Mouse (Mus musculus) intestine, embryonic 16.5 days (tissue): ENCODE measurements around the gene Hax1. TPM values are rescaled to one million over a fixed set of nuclear protein-coding genes. Genes with fewer than 3 reads are reported as not detected.

Experiments
- ATAC-seq: fragments of 200-750 bp; cut with Nextera tagmentation; 2 replicates; pipeline ENCODE4 v1.8.0; 2017; ENCODE audit warnings: moderate TSS enrichment, moderate library complexity
- H3K27ac ChIP-seq: fragments of 300-500 bp; sonication (generic); 2 replicates; pipeline ENCODE4 v1.5.1; 2014; ENCODE audit warnings: mild to moderate bottlenecking, low read length
- H3K27me3 ChIP-seq: fragments of 300-500 bp; sonication (generic); replicated peaks from 2 replicates; pipeline ENCODE4 v1.6.1; 2014; ENCODE audit warnings: low read length, control low read depth, mixed read lengths; ENCODE audit not compliant: control insufficient read depth, insufficient read depth
- H3K36me3 ChIP-seq: fragments of 300-500 bp; sonication (generic); 2 replicates; pipeline ENCODE4 v1.6.1; 2014; ENCODE audit warnings: low read length, control low read depth; ENCODE audit not compliant: control insufficient read depth, insufficient read depth
- H3K4me1 ChIP-seq: fragments of 300-500 bp; sonication (generic); 2 replicates; pipeline ENCODE4 v1.6.1; 2014; ENCODE audit warnings: low read length, control low read depth, mixed read lengths; ENCODE audit not compliant: control insufficient read depth, insufficient read depth
- H3K4me2 ChIP-seq: fragments of 300-500 bp; sonication (generic); 2 replicates; pipeline ENCODE4 v1.6.1; 2014; ENCODE audit warnings: low read depth, low read length, control low read depth
- H3K4me3 ChIP-seq: fragments of 300-500 bp; sonication (generic); 2 replicates; pipeline ENCODE4 v1.5.1; 2014; ENCODE audit warnings: mild to moderate bottlenecking, low read length
- H3K9ac ChIP-seq: fragments of 300-500 bp; sonication (generic); 2 replicates; pipeline ENCODE4 v1.6.1; 2014; ENCODE audit warnings: low read depth, low read length
- H3K9me3 ChIP-seq: fragments of 300-500 bp; sonication (generic); 2 replicates; pipeline ENCODE4 v1.6.1; 2016; ENCODE audit warnings: low read length, control low read depth; ENCODE audit not compliant: control insufficient read depth
- WGBS: fragments of 180-500 bp; shearing (Covaris S2); extraction: QIAGEN DNeasy Blood & Tissue Kit; methylation state at CpG from one replicate; pipeline ENCODE4 v1.1.7; 2014; 5-methylcytosine and 5-hydroxymethylcytosine counted together
- polyA plus RNA-seq: library from polyadenylated mRNA; unstranded; fragments of >200 nt; fragmentation: Nextera tagmentation; extraction: Ambion mirVana; gene quantifications from 2 replicates; pipeline ENCODE4 v1.2.1, GENCODE M21; 2015

Hax1 gene
- polyA plus RNA-seq, 1 experiment from 2014 or later = 135 TPM

DNA sequence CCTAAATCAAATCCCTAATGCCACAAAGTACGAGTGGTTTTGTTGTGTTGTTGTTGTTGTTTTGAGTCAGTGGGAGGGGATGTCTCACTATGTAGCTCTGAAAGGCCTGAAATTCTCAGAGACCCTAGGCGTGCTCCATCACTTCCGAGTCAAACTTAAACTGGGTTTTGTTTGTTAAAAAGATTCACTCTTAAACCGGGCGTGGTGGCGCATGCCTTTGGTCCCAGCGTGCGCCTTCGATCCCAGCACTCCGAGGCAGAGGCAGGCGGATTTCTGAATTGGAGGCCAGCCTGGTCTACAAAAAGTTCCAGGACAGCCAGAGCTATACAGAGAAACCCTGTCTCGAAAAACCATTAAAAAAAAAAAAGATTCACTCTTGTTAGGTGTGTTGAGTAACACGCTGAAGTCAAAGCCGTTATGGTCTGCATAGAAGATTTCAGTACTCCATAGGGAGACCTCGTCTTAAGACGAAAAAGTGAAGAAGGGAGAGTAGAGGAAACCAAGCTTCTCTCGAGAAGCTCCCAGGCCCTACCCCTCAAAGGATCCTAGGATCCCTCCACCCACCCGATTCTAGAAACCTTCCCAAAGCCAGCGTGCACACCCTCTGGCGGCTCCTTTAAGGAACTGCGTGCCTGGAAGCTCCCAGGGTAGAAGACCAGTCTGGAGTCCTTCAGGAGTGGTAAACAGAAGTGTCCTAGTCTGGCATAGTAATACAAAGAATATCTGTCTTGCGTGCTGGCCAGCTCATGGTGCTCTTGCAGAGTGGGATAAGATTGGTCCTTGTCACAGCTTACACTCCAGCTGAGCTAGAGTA is 34.4 kb downstream of the Hax1 start:
- H3K36me3 ChIP-seq = no peaks in the 10 kb centered on the region
- no peak for ATAC-seq

DNA sequence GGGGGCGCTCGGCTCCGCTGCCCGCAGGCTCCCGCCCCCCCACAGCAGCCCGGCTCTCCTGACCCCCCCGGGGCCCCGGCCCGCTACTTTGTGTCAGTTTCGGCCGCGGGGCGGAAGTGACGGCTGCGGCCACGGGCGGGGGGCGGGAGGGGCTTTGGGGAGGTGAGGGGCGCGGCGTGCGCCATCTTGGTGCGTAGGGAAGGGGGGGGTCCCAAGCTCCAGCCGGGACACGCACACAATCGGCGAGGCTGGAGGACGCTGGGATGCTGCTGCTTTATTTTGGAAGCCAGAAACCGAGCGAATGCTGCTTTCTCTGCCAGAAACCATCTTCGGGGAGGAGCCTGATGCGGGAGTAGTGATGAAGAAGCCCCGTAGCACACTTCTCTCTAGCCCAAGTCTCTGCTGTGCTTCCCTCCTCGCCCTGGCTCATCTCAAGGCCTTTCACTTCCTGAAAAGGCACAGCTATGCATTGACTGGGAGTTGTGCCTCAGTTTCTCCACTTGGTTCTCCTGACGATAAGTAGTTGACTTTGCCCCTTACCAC is 35.3 kb downstream of the Hax1 start, which contains the start of gene Atp8b2:
Gene Atp8b2 (minus strand): TSS at position 288 of the 543 bp plus-strand sequence.
- under 1% methylated on average over 22 of the region's 35 CpGs for WGBS
- ATAC-seq = peak; percentile 53
- peak within 1 kb of the TSS; percentile 79 for H3K4me3 ChIP-seq

More for the DNA sequence above, 34.4 kb downstream of the Hax1 start:
- 22% methylated on average over 22 of the region's 22 CpGs for WGBS
- H3K4me2 ChIP-seq = peak overlapping the region; percentile 99
- peaks cover 25% of the 10 kb centered on the region for H3K4me1 ChIP-seq
- H3K9ac ChIP-seq = peak overlapping the region; percentile 89
- H3K27me3 ChIP-seq = no peaks in the 10 kb centered on the region
- peak overlapping the region; percentile 95 for H3K27ac ChIP-seq
- H3K9me3 ChIP-seq = no peaks in the 10 kb centered on the region
- H3K4me3 ChIP-seq = peak overlapping the region; percentile 79

DNA sequence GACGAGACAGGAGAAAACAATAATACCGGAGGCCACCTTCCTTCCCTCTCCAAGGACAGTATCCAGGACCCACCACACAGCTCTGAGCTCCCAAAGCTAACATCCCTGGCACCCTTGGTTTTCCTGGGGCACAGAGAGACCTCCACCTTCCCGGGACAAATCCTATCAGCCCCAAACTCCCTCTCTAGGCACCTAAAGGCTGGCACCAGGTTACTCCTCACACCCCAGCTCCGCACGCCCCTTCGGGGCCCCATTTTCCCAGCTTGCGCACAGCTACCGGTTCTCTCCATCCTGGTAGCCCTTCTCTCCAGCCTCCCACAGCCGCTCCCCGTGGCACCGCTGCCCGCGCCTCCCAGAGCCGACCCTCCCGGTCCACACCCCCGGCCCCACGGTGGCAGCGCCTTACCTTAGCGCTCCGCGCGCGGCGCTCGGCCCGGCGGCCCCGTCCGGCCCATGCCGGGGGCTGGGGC is 35.8 kb downstream of the Hax1 start:
- ATAC-seq = no peak; the same call in 1 of the 2 replicates
- H3K4me2 ChIP-seq = peak overlapping the region; percentile 99
- no peaks in the 10 kb centered on the region for H3K9me3 ChIP-seq
- peaks cover 25% of the 10 kb centered on the region for H3K4me1 ChIP-seq
- WGBS = under 1% methylated on average over 30 of the region's 30 CpGs
- no peaks in the 10 kb centered on the region for H3K27me3 ChIP-seq
- no peaks in the 10 kb centered on the region for H3K36me3 ChIP-seq
- H3K27ac ChIP-seq = peak overlapping the region; percentile 95
- peak overlapping the region; percentile 79 for H3K4me3 ChIP-seq
- peak overlapping the region; percentile 89 for H3K9ac ChIP-seq

More for the DNA sequence above, 35.3 kb downstream of the Hax1 start, which contains the start of gene Atp8b2:
- no peaks in the 10 kb centered on the region for H3K27me3 ChIP-seq
- peak within 1 kb of the TSS; percentile 95 for H3K27ac ChIP-seq
- H3K4me2 ChIP-seq = peak within 1 kb of the TSS; percentile 99
- H3K9me3 ChIP-seq = no peaks in the 10 kb centered on the region
- peak within 1 kb of the TSS; percentile 89 for H3K9ac ChIP-seq
- H3K4me1 ChIP-seq = peaks cover 25% of the 10 kb centered on the region
- H3K36me3 ChIP-seq = no peaks in the 10 kb centered on the region

DNA sequence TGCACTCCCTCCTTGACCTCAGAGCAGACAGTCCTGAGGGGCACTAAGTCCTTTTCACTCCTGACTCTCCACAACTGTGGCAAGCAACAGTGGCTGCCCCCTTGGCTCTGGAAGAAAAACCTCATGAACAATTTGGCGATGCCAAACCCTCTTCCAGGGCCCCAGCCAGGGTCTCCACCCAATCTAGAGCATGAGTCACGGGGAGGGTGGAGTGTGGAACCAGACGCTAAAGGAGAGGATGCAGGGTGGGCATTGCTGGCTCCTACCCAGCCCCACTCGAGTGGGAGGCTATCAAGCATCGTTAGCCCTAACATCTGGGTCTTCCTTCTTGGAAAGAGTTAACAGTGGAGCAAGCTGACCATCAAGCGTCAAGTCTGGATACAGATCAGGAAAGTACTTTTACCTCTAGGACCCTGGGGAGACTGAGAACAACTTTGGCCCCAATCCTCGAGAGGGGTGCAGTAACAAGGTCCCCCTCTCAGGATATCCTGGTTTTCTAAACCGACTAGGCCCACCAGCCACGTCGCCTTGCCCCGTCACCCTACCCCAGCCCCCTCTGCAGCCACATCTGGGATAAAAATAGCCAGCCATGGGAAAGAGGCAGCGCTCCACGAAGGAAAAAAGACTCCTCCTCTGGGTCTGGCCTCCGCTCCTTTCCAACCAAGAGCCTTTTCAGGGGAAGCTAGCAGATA is 36.4 kb downstream of the Hax1 start:
- Histone ChIP-seq H3K36me3 (no peaks in the 10 kb centered on the region), H3K9me3 (no peaks in the 10 kb centered on the region), H3K4me3 (peak overlapping the region; percentile 79), H3K27me3 (no peaks in the 10 kb centered on the region), H3K4me1 (peaks cover 25% of the 10 kb centered on the region), H3K27ac (peak overlapping the region; percentile 95), H3K9ac (peak overlapping the region; percentile 89), H3K4me2 (peak overlapping the region; percentile 99)
- ATAC-seq = no peak
- whole genome bisulfite sequencing = 11% methylated on average over 14 of the region's 14 CpGs

DNA sequence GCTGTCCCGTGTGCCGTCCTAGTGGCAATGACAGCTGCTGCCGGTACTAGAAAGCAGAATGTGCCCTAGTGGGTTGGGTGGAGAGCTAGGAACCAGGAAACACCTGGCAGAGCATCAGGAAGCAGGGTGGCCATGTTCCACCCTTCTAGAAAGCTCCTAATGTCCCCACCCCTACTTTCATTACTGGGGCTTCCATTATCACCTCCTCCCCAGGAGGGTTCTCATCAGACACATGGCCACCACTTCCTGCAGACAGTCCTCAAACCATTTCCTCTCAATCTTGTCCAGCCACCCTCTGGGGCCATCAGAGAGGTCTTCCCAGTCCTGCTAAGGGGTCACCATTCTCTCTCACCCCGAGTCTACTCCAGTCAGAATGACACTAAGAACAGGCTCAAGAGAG is 37.1 kb downstream of the Hax1 start:
- WGBS = 54% methylated on average over 4 of the region's 4 CpGs

DNA sequence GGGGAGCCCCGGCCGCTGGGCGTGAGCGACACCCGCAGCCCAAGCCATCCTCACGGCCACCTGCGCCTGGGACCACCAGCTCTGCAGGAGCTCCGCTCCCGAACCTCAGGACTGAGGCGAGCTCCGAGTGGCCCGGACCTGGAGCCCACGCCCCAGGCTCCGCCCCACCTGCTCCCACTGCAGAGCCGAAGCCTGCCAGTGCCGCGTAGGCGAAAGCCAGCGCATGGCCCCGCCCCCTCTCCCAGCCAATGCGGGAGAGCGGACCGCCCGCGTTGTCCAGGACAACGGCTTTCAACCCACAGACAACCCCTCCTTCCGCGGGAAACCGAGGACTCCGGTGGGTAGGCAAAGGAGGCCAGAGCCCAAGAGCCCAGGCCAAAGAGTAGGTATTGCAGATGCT is 38.1 kb downstream of the Hax1 start:
- Histone ChIP-seq H3K4me2 (peak overlapping the region; percentile 99), H3K4me3 (peak overlapping the region; percentile 68), H3K27ac (no peak overlapping the region), H3K36me3 (no peaks in the 10 kb centered on the region), H3K4me1 (peaks cover 25% of the 10 kb centered on the region), H3K9ac (peak overlapping the region; percentile 77), H3K27me3 (no peaks in the 10 kb centered on the region), H3K9me3 (no peaks in the 10 kb centered on the region)
- ATAC-seq = peak; percentile 90
- under 1% methylated on average over 30 of the region's 30 CpGs for whole genome bisulfite sequencing

More for the DNA sequence above, 37.1 kb downstream of the Hax1 start:
- no peak for ATAC-seq
- Histone ChIP-seq H3K36me3 (no peaks in the 10 kb centered on the region), H3K27ac (peak overlapping the region; percentile 95; the same call in 1 of the 2 replicates), H3K9ac (peak overlapping the region; percentile 89; the same call in 1 of the 2 replicates), H3K9me3 (no peaks in the 10 kb centered on the region), H3K27me3 (no peaks in the 10 kb centered on the region), H3K4me3 (peak overlapping the region; percentile 79), H3K4me2 (peak overlapping the region; percentile 99), H3K4me1 (peaks cover 25% of the 10 kb centered on the region)

DNA sequence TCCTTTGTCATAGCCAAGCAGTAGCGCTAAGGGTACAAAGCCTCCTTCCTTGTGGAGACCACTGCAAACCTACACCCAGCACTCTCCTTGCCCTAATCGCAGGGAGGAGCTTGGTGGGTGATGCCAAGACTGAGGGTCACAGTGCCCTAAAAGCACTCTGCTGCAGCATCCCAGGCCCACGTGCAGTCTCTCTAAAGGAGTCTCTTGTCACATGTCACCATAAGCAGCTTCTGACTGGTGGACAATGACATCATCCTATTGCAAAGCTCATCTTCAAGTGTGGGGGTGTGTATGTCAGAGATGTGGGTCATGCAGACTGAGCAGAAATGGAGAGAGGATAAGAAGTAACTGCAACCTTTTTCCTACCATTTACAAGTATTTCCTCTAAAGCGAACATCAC is 39.1 kb downstream of the Hax1 start:
- Histone ChIP-seq H3K9ac (no peak overlapping the region), H3K4me3 (no peak overlapping the region), H3K4me2 (no peak overlapping the region), H3K27me3 (no peaks in the 10 kb centered on the region), H3K36me3 (no peaks in the 10 kb centered on the region), H3K9me3 (no peaks in the 10 kb centered on the region), H3K4me1 (peaks cover 22% of the 10 kb centered on the region), H3K27ac (no peak overlapping the region)
- WGBS = 86% methylated on average over 4 of the region's 4 CpGs
- no peak for ATAC-seq

DNA sequence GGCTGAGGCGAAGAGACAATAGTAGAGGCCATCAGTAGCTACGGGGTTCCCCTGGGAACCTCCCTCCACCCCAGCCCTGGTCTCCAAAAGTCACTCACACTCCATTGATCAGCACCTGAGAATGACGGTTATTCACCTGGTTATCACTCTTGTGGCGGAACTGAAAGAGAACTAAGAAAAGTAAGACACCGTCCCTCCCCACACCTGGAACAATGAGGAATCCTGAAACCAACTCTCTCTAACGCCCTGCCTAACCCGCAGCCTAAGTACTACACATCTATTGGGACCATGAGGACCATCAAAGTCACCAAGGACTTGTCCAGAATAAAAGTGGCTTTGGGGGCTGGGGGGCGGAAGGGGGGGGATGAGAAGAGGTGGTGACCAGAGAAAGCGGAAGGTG is 40.7 kb downstream of the Hax1 start:
- Histone ChIP-seq H3K4me3 (no peak overlapping the region), H3K4me2 (no peak overlapping the region), H3K36me3 (0 out of 2 replicates have a peak, but pooled peaks cover 2% of the 10 kb centered on the region), H3K27ac (no peak overlapping the region), H3K9ac (no peak overlapping the region), H3K4me1 (peaks cover 21% of the 10 kb centered on the region), H3K9me3 (no peaks in the 10 kb centered on the region), H3K27me3 (no peaks in the 10 kb centered on the region)
- no peak for ATAC-seq
- WGBS = 93% methylated on average over 9 of the region's 9 CpGs
